Mouse (Mus musculus) kidney, postnatal 0 days (tissue): ENCODE results near the gene Kif18a. TPM values are rescaled to one million over a fixed set of nuclear protein-coding genes. Genes with fewer than 3 reads are reported as not detected.
A peak's percentile ranks its signal among the peaks of the same experiment; 100 is the strongest.

Experiments
- ATAC-seq: fragments of 200-750 bp; cut with Nextera tagmentation; replicated peaks from 2 replicates; pipeline ENCODE4 v1.8.0; 2017; ENCODE audit warnings: low read depth, moderate number of reproducible peaks, moderate TSS enrichment, moderate library complexity; ENCODE audit not compliant: low FRiP score
- DNase-seq: peaks from one replicate; pipeline ENCODE4 v3.0.0-alpha.2; 2016; ENCODE audit warnings: low spot score
- H3K27ac ChIP-seq: fragments of 300-500 bp; sonication (generic); 2 replicates; pipeline ENCODE4 v1.5.1; 2014; ENCODE audit warnings: mild to moderate bottlenecking
- H3K27me3 ChIP-seq: fragments of 300-500 bp; sonication (generic); 2 replicates; pipeline ENCODE4 v1.6.1; 2014; ENCODE audit warnings: low read length, mixed read lengths; ENCODE audit not compliant: insufficient read depth
- H3K36me3 ChIP-seq: fragments of 300-500 bp; sonication (generic); 2 replicates; pipeline ENCODE4 v1.6.1; 2014; ENCODE audit warnings: low read length, mixed read lengths; ENCODE audit not compliant: insufficient read depth
- H3K4me1 ChIP-seq: fragments of 300-500 bp; sonication (generic); replicated peaks from 2 replicates; pipeline ENCODE4 v1.6.1; 2014; ENCODE audit warnings: antibody characterized with exemption, low read length, mixed read lengths; ENCODE audit not compliant: insufficient read depth
- H3K4me2 ChIP-seq: fragments of 300-500 bp; sonication (generic); 2 replicates; pipeline ENCODE4 v1.6.1; 2014; ENCODE audit warnings: mild to moderate bottlenecking, low read length, moderate library complexity, mixed read lengths
- H3K4me3 ChIP-seq: fragments of 300-500 bp; sonication (generic); replicated peaks from 2 replicates; pipeline ENCODE4 v1.5.1; 2014; ENCODE audit warnings: low read depth, low read length
- H3K9ac ChIP-seq: fragments of 300-500 bp; sonication (generic); 2 replicates; pipeline ENCODE4 v1.6.1; 2014; ENCODE audit warnings: low read depth, low read length
- H3K9me3 ChIP-seq: fragments of 300-500 bp; sonication (generic); replicated peaks from 2 replicates; pipeline ENCODE4 v1.6.1; 2016; ENCODE audit warnings: low read length, inconsistent platforms, mixed read lengths
- CTCF ChIP-seq: IDR thresholded peaks from 2 replicates; pipeline ENCODE4 v1.5.1; 2016; ENCODE audit warnings: antibody characterized with exemption, low read depth, mild to moderate bottlenecking, moderate library complexity
- WGBS: fragments of 180-500 bp; shearing (Covaris S2); extraction: QIAGEN DNeasy Blood & Tissue Kit; methylation state at CpG from one replicate; pipeline ENCODE4 v1.1.7; 2014; 5-methylcytosine and 5-hydroxymethylcytosine counted together
- polyA plus RNA-seq: library from polyadenylated mRNA; unstranded; fragments of >200 nt; fragmentation: Nextera tagmentation; extraction: Ambion mirVana; gene quantifications from 2 replicates; pipeline ENCODE4 v1.2.1, GENCODE M21; 2015

Kif18a gene
- polyA plus RNA-seq, 1 experiment from 2014 or later, result 9.5 TPM

- Histone ChIP-seq H3K9me3 (no peaks in the 10 kb centered on the region), H3K36me3 (no peaks in the 10 kb centered on the region), H3K27me3 (no peaks in the 10 kb centered on the region), H3K4me3 (no peak overlapping the region), H3K9ac (no peak overlapping the region), H3K4me1 (no peaks in the 10 kb centered on the region), H3K27ac (no peak overlapping the region), H3K4me2 (no peak overlapping the region)
- no peak for TF ChIP-seq CTCF
- 34% methylated on average over 4 of the region's 4 CpGs for WGBS
- no peak for ATAC-seq
- no peak for DNase-seq
These were observed 68.2 kb downstream of the Kif18a start for GRCm38 (mm10) chr2:109348742-109349141.

GRCm38 (mm10) chr2:109358456-109359141 is 78.1 kb downstream of the Kif18a start:
- ATAC-seq, result no peak
- H3K9me3 ChIP-seq, result no peaks in the 10 kb centered on the region

GRCm38 (mm10) chr2:109365962-109366361 is 85.4 kb downstream of the Kif18a start:
- Histone ChIP-seq H3K9me3 (no peaks in the 10 kb centered on the region), H3K27me3 (no peaks in the 10 kb centered on the region), H3K4me3 (no peak overlapping the region), H3K4me2 (no peak overlapping the region), H3K9ac (no peak overlapping the region), H3K4me1 (no peaks in the 10 kb centered on the region), H3K27ac (no peak overlapping the region), H3K36me3 (no peaks in the 10 kb centered on the region)
- WGBS, result 75% methylated on average over 1 of the region's 1 CpGs
- TF ChIP-seq CTCF, result no peak
- DNase-seq (no peak), ATAC-seq (no peak)

More at GRCm38 (mm10) chr2:109358456-109359141, 78.1 kb downstream of the Kif18a start:
- Histone ChIP-seq H3K27me3 (no peaks in the 10 kb centered on the region), H3K9ac (no peak overlapping the region), H3K4me3 (no peak overlapping the region), H3K27ac (no peak overlapping the region), H3K4me2 (no peak overlapping the region), H3K36me3 (no peaks in the 10 kb centered on the region), H3K4me1 (no peaks in the 10 kb centered on the region)
- no peak for DNase-seq
- TF ChIP-seq CTCF, result no peak
- 12% methylated on average over 3 of the region's 3 CpGs for WGBS

GRCm38 (mm10) chr2:109374881-109375280 is 94.3 kb downstream of the Kif18a start:
- no peak overlapping the region for H3K27ac ChIP-seq
- no peak overlapping the region for H3K4me2 ChIP-seq
- no peak overlapping the region for H3K9ac ChIP-seq
- DNase-seq (no peak), ATAC-seq (no peak)
- no peaks in the 10 kb centered on the region for H3K9me3 ChIP-seq
- H3K36me3 ChIP-seq, result no peaks in the 10 kb centered on the region
- H3K4me3 ChIP-seq, result no peak overlapping the region
- no peak for TF ChIP-seq CTCF
- WGBS, result 33% methylated on average over 2 of the region's 2 CpGs
- no peaks in the 10 kb centered on the region for H3K27me3 ChIP-seq
- H3K4me1 ChIP-seq, result no peaks in the 10 kb centered on the region

GRCm38 (mm10) chr2:109384019-109384418 is 103.5 kb downstream of the Kif18a start:
- no peak overlapping the region for H3K4me3 ChIP-seq
- H3K4me1 ChIP-seq, result no peaks in the 10 kb centered on the region
- no peak for ATAC-seq
- H3K27me3 ChIP-seq, result no peaks in the 10 kb centered on the region
- 55% methylated on average over 1 of the region's 1 CpGs for WGBS
- no peak for DNase-seq
- H3K4me2 ChIP-seq, result no peak overlapping the region
- TF ChIP-seq CTCF, result no peak
- H3K9ac ChIP-seq, result no peak overlapping the region
- H3K27ac ChIP-seq, result no peak overlapping the region
- no peaks in the 10 kb centered on the region for H3K36me3 ChIP-seq
- no peaks in the 10 kb centered on the region for H3K9me3 ChIP-seq

GRCm38 (mm10) chr2:109386211-109386610 is 105.7 kb downstream of the Kif18a start:
- H3K9ac ChIP-seq, result no peak overlapping the region
- 13% methylated on average over 1 of the region's 1 CpGs for WGBS
- no peaks in the 10 kb centered on the region for H3K4me1 ChIP-seq
- no peaks in the 10 kb centered on the region for H3K9me3 ChIP-seq
- no peak overlapping the region for H3K4me2 ChIP-seq
- no peak overlapping the region for H3K27ac ChIP-seq
- DNase-seq (peak; percentile 50), ATAC-seq (no peak)
- TF ChIP-seq CTCF, result no peak
- no peaks in the 10 kb centered on the region for H3K27me3 ChIP-seq
- no peak overlapping the region for H3K4me3 ChIP-seq
- H3K36me3 ChIP-seq, result no peaks in the 10 kb centered on the region

- no peaks in the 10 kb centered on the region for H3K27me3 ChIP-seq
- no peak overlapping the region for H3K4me3 ChIP-seq
- no peak for DNase-seq
- no peaks in the 10 kb centered on the region for H3K36me3 ChIP-seq
- no peak for TF ChIP-seq CTCF
- H3K4me1 ChIP-seq, result no peaks in the 10 kb centered on the region
- H3K4me2 ChIP-seq, result no peak overlapping the region
- no peak overlapping the region for H3K9ac ChIP-seq
- 78% methylated on average over 5 of the region's 5 CpGs for WGBS
- ATAC-seq, result no peak
- H3K9me3 ChIP-seq, result no peaks in the 10 kb centered on the region
- no peak overlapping the region for H3K27ac ChIP-seq
These were observed 108.2 kb downstream of the Kif18a start for GRCm38 (mm10) chr2:109388733-109389132.
